Mouse (Mus musculus) CD4-positive, CD25-positive, alpha-beta regulatory T cell, adult 4 months (primary cell): ENCODE measurements around the gene Slc25a28. TPM values are rescaled to one million over a fixed set of nuclear protein-coding genes. Genes with fewer than 3 reads are reported as not detected.

Experiments used
- ATAC-seq: one replicate; pipeline ENCODE4 v1.8.0; 2017
- polyA plus RNA-seq, 2 experiments: library from polyadenylated mRNA; unstranded; fragments of 100-300 nt; shearing (Covaris generic); gene quantifications; one replicate each; pipeline ENCODE4 v1.2.1; 2017

Gene Slc25a28
- polyA plus RNA-seq, 2 experiments from 2014 or later, result 9.8 to 12.6 TPM

GRCm38 (mm10) chr19:43675525-43676400 is 1.1 kb upstream of the Slc25a28 start:
- ATAC-seq, result peak; percentile 18

GRCm38 (mm10) chr19:43674316-43674689 is 378 bp downstream of the Slc25a28 start:
- no peak for ATAC-seq

- no peak for ATAC-seq
Measured at GRCm38 (mm10) chr19:43673513-43674315, 967 bp downstream of the Slc25a28 start.

DNA sequence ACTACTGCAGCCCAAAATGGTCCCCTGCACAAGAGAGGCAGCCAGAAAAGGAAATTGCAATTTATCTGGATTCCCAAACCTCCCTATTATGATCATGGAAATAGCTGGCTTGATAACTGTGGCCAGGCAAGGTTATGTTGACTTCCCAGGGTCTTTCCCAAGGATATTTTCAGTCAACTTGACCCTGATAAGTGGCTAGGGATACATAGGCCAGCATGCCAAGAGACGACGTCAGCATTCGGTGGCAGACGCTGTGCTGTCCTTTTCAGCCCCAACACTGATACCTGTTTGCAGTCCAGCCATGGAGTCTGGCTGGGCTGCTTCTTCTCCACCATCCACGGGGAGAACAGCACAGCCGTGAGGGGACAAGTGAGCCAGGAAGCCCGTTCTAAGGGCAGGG is 3.6 kb downstream of the Slc25a28 start:
- no peak for ATAC-seq

GRCm38 (mm10) chr19:43669136-43669759 is 5.4 kb downstream of the Slc25a28 start:
- no peak for ATAC-seq

- ATAC-seq, result peak; percentile 56
Measured at GRCm38 (mm10) chr19:43667430-43667809, 7.3 kb downstream of the Slc25a28 start.

DNA sequence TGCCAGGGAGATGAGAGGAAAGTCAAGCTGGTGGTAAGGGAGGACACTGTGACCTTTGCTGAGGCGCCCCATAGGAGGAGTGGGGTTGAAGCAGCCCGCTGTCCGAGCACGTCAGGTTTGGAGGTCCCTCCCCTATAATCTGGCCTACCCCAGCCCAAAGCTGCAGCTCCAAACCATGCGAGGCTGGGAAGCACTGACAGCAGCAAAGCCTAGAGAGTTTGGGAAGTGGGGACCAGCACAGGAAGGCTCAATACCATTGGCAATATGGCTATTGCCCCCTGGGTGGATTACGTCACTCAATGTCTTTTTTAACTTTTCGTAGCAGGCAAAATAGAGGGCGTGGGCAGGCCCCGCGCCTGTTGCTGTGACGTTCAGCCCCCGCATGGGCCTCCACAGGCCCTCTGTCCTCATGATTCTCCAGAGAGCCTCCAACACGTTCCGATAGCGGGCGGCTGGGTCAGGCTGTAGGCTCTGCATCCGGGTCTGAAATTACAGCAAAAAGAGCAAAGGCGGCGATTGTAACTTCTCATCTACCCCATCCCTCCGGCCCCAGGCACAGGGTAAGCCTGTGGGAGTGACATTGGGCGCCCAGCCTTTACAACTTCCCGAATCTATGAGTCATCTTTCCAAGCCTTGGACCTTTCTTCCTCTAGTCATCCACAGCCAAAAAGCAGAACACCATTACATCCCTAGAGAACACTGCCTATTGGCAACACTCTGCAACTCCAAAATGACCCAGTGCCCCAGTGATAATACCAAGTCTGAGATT is 7.8 kb downstream of the Slc25a28 start:
- no peak for ATAC-seq

DNA sequence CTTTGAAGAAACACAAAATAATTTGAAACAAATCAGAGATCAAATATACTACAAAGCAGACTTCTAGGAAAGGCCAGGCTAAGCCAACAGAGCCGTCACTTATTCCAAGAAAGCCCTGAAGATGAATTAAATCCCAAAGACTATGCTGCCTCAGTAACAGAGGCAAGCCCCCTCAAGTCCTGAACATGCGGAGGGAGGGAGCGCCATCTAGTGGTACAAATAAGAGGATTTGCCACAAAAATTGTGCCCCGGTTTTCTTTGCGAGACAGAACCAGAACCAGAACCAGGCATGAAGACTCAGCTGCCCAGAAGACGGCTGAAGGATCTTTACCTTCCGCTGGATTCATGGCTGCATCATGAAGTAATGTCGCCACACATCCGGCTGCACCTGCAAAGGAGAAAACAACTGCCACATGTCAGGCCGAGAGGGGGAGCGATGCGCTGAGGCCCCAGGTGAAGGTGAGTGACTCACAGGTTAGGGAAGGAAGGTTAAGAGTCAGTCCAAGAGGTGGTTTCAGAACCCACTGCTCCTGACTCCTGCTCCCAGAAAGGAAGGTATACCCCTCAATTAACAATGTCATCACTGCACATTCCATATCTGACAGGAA is 9.1 kb downstream of the Slc25a28 start:
- ATAC-seq, result no peak

DNA sequence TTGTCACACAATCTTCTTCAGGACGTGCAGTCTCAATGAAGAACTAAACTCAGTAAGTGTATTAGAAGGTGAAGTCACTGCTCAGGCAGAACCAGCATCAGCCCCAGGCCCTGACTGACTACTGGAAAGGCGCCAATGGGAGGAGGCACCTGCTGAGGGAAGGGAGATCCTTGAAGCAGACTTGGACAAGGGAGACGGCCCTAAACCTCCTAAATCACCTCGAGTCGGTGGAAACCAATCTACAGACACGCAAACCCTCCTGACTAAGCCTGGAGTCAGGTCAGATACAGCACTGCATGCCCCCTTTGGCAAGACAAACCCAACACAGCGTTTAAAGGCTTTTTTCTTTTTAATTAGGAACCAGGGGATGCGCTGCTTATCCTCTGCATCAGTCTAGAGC is 11.2 kb downstream of the Slc25a28 start:
- ATAC-seq, result no peak

- ATAC-seq, result no peak
Measured at GRCm38 (mm10) chr19:43662176-43662967, 12.3 kb downstream of the Slc25a28 start.

DNA sequence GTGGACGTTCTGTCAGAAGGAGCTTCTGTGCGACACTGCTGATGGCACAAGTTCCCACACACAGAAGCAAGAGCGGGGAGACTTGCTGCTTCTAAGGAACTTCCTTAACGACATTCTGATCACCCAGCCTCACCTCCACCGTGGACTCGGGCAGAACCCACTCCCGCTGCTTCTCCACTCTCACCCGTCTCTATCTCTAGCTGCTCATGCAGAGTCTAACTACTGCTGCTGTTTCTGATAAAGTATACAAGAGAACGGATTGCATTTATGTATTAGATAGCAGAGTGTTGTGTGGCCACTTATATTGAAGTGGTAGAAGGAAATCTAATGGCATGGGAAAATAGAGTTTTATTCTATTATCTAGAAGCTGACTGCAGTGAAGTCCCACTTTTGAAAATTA is 13.9 kb downstream of the Slc25a28 start:
- ATAC-seq, result no peak

GRCm38 (mm10) chr19:43659632-43660031 is 15.0 kb downstream of the Slc25a28 start:
- ATAC-seq, result no peak

GRCm38 (mm10) chr19:43655735-43656492 is 18.8 kb downstream of the Slc25a28 start:
- no peak for ATAC-seq

DNA sequence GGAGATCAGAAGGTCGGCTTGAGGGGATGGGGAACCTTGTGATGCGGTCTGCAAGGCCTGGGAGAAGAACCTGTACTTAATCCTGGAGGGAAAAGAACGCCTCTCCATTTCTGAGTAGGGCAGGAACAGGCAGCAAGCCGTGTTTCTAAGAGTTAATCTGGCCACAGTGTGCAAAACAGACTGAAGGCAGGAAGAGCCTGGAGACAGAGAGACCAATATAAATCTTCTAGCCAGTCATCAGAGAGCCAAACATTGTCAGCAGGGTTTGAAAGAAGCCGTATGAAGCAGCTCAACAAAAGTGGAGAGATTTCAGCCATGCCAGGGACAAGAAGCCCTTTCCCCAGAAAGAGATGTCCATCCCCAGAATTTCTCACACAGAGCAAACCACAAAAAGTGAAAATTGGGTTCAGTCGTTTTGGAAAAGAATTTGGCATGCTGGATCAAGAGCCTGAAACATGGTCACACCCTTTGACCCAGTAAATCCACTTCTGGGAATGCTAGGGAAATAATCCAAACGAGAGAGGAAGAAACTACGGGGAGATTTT is 23.4 kb downstream of the Slc25a28 start:
- ATAC-seq, result no peak

GRCm38 (mm10) chr19:43648343-43648742 is 26.3 kb downstream of the Slc25a28 start:
- no peak for ATAC-seq

- ATAC-seq, result no peak
Measured at GRCm38 (mm10) chr19:43647261-43647660, 27.4 kb downstream of the Slc25a28 start.

- ATAC-seq, result no peak
Measured at GRCm38 (mm10) chr19:43646852-43647251, 27.8 kb downstream of the Slc25a28 start.

GRCm38 (mm10) chr19:43645508-43645907 is 29.2 kb downstream of the Slc25a28 start:
- no peak for ATAC-seq

- ATAC-seq, result no peak
Measured at GRCm38 (mm10) chr19:43642843-43643242, 31.8 kb downstream of the Slc25a28 start.

- ATAC-seq, result no peak
Measured at GRCm38 (mm10) chr19:43641833-43642232, 32.8 kb downstream of the Slc25a28 start.
